Mouse (Mus musculus) G1E (cell line): ENCODE results near the gene Pnkp.

ENCODE experiments used
- CTCF ChIP-seq: IDR thresholded peaks from 2 replicates; pipeline ENCODE4 v1.5.1; 2012; ENCODE audit warnings: low read depth, low read length, inconsistent platforms, mixed read lengths
- GATA1 ChIP-seq: IDR thresholded peaks from 2 replicates; pipeline ENCODE4 v1.6.1; 2012; ENCODE audit warnings: borderline replicate concordance, low read length, inconsistent platforms, mixed read lengths
- GATA2 ChIP-seq: IDR thresholded peaks from 2 replicates; pipeline ENCODE4 v1.6.1; 2012; ENCODE audit warnings: low read depth, low read length, inconsistent platforms, borderline replicate concordance
- POLR2AphosphoS5 ChIP-seq: IDR thresholded peaks from 2 replicates; pipeline ENCODE4 v1.6.1; 2012; ENCODE audit warnings: low read depth, low read length, inconsistent platforms; ENCODE audit not compliant: insufficient replicate concordance

GRCm38 (mm10) chr7:44892276-44892921, 35.5 kb downstream of the Pnkp start, which contains the start of gene Med25:
- TF ChIP-seq CTCF (no peak), GATA1 (no peak), POLR2AphosphoS5 (no peak), GATA2 (no peak)
